Mouse (Mus musculus) stomach, postnatal 0 days (tissue): ENCODE measurements at regions not wholly inside any gene's neighbourhood (a gene's known extent, or its start where the extent isn't known, plus 50 kb on each side); places are given as distances from the start of the nearest gene placed in this dataset.

Experiments used
- ATAC-seq: fragments of 200-750 bp; cut with Nextera tagmentation; 2 replicates; pipeline ENCODE4 v1.8.0; 2017; ENCODE audit not compliant: low FRiP score, low TSS enrichment
- DNase-seq: peaks from one replicate; pipeline ENCODE4 v3.0.0-alpha.2; 2016; ENCODE audit warnings: low spot score
- H3K27ac ChIP-seq: fragments of 300-500 bp; sonication (generic); replicated peaks from 2 replicates; pipeline ENCODE4 v1.5.1; 2014; ENCODE audit warnings: mild to moderate bottlenecking, control low read depth
- H3K27me3 ChIP-seq: fragments of 300-500 bp; sonication (generic); 2 replicates; pipeline ENCODE4 v1.6.1; 2014; ENCODE audit warnings: low read length; ENCODE audit not compliant: control insufficient read depth, insufficient read depth
- H3K36me3 ChIP-seq: fragments of 300-500 bp; sonication (generic); 2 replicates; pipeline ENCODE4 v1.6.1; 2014; ENCODE audit warnings: low read length, mixed read lengths; ENCODE audit not compliant: control insufficient read depth, insufficient read depth
- H3K4me1 ChIP-seq: fragments of 300-500 bp; sonication (generic); replicated peaks from 2 replicates; pipeline ENCODE4 v1.6.1; 2014; ENCODE audit warnings: antibody characterized with exemption; ENCODE audit not compliant: control insufficient read depth, insufficient read depth
- H3K4me2 ChIP-seq: fragments of 300-500 bp; sonication (generic); replicated peaks from 2 replicates; pipeline ENCODE4 v1.6.1; 2014; ENCODE audit warnings: low read depth, mild to moderate bottlenecking, control low read depth, moderate library complexity
- H3K4me3 ChIP-seq: fragments of 300-500 bp; sonication (generic); 2 replicates; pipeline ENCODE4 v1.5.1; 2014; ENCODE audit warnings: low read depth, low read length, control low read depth
- H3K9ac ChIP-seq: fragments of 300-500 bp; sonication (generic); 2 replicates; pipeline ENCODE4 v1.6.1; 2014; ENCODE audit warnings: mild to moderate bottlenecking, low read length, control low read depth, mixed read lengths
- H3K9me3 ChIP-seq: fragments of 300-500 bp; sonication (generic); 2 replicates; pipeline ENCODE4 v1.6.1; 2016; ENCODE audit warnings: low read length; ENCODE audit not compliant: control insufficient read depth
- CTCF ChIP-seq: IDR thresholded peaks from 2 replicates; pipeline ENCODE4 v1.5.1; 2016; ENCODE audit warnings: antibody characterized with exemption, low read depth, mild to moderate bottlenecking, moderate library complexity
- EP300 ChIP-seq: optimal IDR thresholded peaks from 2 replicates; pipeline ENCODE3; 2016; ENCODE audit warnings: antibody characterized with exemption
- WGBS: fragments of 180-500 bp; shearing (Covaris S2); extraction: QIAGEN DNeasy Blood & Tissue Kit; methylation state at CpG from one replicate; pipeline ENCODE4 v1.1.7; 2014; 5-methylcytosine and 5-hydroxymethylcytosine counted together

DNA sequence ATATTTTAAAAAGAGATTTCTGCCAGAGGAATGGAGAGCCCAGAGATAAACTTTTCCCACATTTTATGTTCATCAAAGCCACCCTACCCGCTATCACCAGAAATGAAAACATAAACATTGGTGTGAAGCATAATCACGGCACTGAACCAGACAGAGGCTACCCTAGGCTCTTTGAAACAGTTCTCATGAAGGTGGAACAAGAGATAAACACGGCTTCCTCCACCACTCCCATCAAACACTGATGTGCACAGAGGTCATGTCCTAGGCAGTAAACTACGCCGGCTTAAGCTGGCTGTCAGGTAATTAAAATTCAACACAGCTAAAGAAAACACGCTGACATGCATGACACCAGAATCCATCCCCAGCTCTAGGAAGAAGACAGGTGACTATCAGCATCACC lies 182.5 kb downstream of the Mreg start:
- Histone ChIP-seq H3K4me1 (no peaks in the 10 kb centered on the region), H3K36me3 (no peaks in the 10 kb centered on the region), H3K4me3 (no peak overlapping the region), H3K27me3 (no peaks in the 10 kb centered on the region), H3K9ac (no peak overlapping the region), H3K27ac (no peak overlapping the region), H3K9me3 (no peaks in the 10 kb centered on the region), H3K4me2 (no peak overlapping the region)
- TF ChIP-seq CTCF (no peak), EP300 (no peak)
- DNase-seq, result no peak
- no peak for ATAC-seq
- WGBS, result 68% methylated on average over 6 of the region's 6 CpGs

DNA sequence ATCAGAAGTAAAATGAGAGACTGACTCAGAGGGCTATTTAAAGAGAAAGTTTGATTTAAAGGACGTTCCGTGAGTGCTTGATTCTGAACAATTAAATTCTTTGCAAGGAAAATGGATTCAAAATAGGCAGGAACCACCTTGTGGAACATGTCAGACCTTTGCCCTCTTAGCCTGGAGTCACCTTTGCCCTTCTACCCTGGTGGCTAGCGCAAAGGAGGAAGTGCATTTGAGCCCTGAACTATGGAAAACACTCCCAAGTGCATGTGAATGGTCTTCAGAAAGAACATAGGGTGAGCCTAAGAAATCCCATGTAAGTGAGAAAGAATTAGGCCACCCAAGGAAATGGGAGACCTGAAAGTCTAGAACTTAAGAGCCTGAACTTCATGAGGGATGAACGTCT lies 185.2 kb downstream of the Mreg start:
- no peak overlapping the region for H3K4me2 ChIP-seq
- no peaks in the 10 kb centered on the region for H3K4me1 ChIP-seq
- TF ChIP-seq CTCF, result no peak
- no peak for TF ChIP-seq EP300
- WGBS, result 87% methylated on average over 4 of the region's 4 CpGs
- no peak overlapping the region for H3K9ac ChIP-seq
- H3K27ac ChIP-seq, result no peak overlapping the region
- H3K4me3 ChIP-seq, result no peak overlapping the region
- no peaks in the 10 kb centered on the region for H3K36me3 ChIP-seq
- no peaks in the 10 kb centered on the region for H3K9me3 ChIP-seq
- ATAC-seq, result no peak
- H3K27me3 ChIP-seq, result no peaks in the 10 kb centered on the region
- DNase-seq, result no peak

DNA sequence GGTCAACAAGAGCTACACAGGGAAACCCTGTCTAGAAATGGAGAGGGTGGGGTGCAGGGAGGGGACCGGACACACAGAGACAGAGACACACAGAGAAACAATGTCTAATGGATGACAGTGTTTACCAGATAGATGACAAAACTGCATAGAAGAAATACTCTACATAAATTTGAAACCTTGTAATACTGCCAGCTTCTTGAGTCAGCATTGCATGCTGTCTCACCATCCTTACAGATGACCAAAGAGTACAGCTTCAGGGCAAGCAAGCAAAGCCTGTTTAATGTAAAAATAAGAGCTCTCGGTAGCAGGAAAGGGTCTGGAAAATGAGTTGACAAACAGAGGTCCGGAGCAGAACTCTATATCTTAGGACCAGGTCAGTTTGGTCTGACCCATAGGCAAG lies 189.5 kb downstream of the Mreg start:
- no peak overlapping the region for H3K9ac ChIP-seq
- no peak for TF ChIP-seq CTCF
- no peak for TF ChIP-seq EP300
- H3K9me3 ChIP-seq, result no peaks in the 10 kb centered on the region
- H3K4me1 ChIP-seq, result no peaks in the 10 kb centered on the region
- H3K27ac ChIP-seq, result no peak overlapping the region
- no peak overlapping the region for H3K4me2 ChIP-seq
- H3K27me3 ChIP-seq, result no peaks in the 10 kb centered on the region
- 54% methylated on average over 3 of the region's 3 CpGs for WGBS
- DNase-seq (no peak), ATAC-seq (no peak)
- H3K4me3 ChIP-seq, result no peak overlapping the region
- no peaks in the 10 kb centered on the region for H3K36me3 ChIP-seq

DNA sequence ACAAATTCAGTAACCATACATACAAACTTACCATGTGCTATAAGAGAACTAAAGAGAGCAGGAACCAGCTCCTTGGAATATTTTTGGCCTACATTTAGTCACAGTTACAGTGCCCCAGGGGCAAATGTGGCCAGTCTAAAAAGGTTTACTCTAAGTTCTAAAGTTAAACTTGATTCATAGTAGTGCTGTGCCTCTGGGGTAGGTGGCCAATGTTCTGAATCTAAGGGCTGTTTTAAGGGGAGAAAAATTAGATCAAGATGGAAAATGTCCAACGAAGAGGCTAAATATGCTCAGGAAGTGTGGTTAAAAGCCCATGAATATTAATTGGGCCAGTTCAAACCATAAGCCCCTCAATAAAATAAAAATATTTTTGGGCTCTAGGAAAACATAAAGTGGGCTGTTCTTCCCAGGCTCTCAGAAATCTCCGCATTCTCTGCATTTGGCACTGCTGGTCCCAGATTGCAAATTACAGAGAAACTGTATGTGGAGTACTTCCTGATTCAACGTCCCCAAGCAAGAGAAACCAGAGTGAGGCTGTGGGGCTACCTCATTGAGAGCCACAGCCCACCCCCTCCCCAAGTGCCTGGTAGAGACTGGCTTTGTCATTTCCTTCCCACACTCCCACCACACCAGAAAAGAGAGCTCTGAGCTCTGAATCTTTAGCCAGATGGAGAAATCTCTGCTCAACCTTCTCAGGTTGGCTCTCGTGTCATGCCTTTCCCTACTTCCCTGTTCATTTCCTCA lies 193.5 kb downstream of the Mreg start:
- Histone ChIP-seq H3K9ac (no peak overlapping the region), H3K9me3 (no peaks in the 10 kb centered on the region), H3K27ac (no peak overlapping the region), H3K4me2 (no peak overlapping the region), H3K4me3 (no peak overlapping the region), H3K36me3 (no peaks in the 10 kb centered on the region), H3K4me1 (no peaks in the 10 kb centered on the region), H3K27me3 (no peaks in the 10 kb centered on the region)
- 74% methylated on average over 4 of the region's 4 CpGs for WGBS
- TF ChIP-seq CTCF (no peak), EP300 (no peak)
- DNase-seq (no peak), ATAC-seq (no peak)

DNA sequence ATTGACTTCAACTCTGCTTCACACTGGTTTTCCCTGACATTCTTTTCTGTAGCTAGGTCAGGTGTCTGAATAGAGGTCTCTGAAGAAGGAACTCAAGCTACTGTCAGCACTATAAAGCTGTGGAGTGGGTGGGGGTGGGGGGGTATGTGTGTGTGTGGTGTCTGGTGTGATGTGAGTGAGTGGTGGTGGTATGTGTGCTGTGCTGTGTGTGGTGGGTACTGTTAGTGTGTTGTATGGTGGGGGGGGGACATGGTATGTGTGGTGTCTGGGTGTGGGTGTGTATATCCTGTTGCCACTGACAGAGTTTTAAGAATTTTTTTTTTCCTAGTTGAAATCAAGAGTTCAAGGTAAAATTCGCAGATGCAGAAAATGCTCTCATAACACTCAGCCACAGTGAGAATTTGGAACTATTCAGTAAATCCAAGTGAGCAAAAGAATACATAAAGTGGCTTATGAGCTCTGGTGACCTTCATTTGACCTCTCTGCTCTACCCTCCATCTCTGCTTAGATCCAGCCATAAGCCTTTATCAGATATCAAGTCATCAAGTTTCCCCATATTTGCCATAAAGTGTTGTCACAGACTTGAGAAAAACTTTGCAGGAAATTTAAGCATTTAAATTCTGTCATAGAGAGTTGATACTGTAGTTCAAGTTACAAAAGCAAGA lies 194.2 kb downstream of the Mreg start:
- no peak overlapping the region for H3K27ac ChIP-seq
- no peak for DNase-seq
- H3K4me3 ChIP-seq, result no peak overlapping the region
- H3K9ac ChIP-seq, result no peak overlapping the region
- H3K9me3 ChIP-seq, result no peaks in the 10 kb centered on the region
- H3K4me1 ChIP-seq, result no peaks in the 10 kb centered on the region
- no peaks in the 10 kb centered on the region for H3K36me3 ChIP-seq
- H3K27me3 ChIP-seq, result no peaks in the 10 kb centered on the region
- no peak for ATAC-seq
- no peak overlapping the region for H3K4me2 ChIP-seq
- WGBS, result 75% methylated on average over 1 of the region's 1 CpGs
- no peak for TF ChIP-seq CTCF
- no peak for TF ChIP-seq EP300

DNA sequence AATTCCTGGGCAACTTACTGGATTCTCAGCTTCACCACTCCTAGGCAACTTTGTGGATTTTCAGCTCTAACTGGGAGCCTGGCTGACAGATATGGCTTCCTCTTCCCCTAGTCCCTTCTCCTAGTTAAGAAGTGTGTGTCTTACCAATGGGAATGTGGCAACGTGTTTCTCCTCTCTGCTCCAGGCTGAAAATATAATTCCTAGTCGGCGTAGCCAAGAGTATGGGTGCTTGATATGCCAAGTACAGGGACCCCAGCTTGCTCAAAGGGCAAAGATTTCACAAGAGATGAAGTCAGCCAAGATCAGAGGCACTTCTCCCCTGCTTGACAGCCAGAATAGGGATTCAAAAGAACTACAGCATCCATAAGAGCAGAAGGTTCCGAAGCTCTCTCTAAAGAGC lies 196.6 kb downstream of the Mreg start:
- 78% methylated on average over 4 of the region's 4 CpGs for WGBS
- no peak overlapping the region for H3K4me2 ChIP-seq
- DNase-seq, result no peak
- TF ChIP-seq EP300 (no peak), CTCF (no peak)
- ATAC-seq, result no peak
- no peaks in the 10 kb centered on the region for H3K27me3 ChIP-seq
- H3K9ac ChIP-seq, result no peak overlapping the region
- H3K9me3 ChIP-seq, result no peaks in the 10 kb centered on the region
- no peak overlapping the region for H3K4me3 ChIP-seq
- no peaks in the 10 kb centered on the region for H3K36me3 ChIP-seq
- H3K4me1 ChIP-seq, result no peaks in the 10 kb centered on the region
- H3K27ac ChIP-seq, result no peak overlapping the region
